Mouse (Mus musculus): ENCODE measurements around the gene Ppif. TPM values are rescaled to one million over a fixed set of nuclear protein-coding genes. Genes with fewer than 3 reads are reported as not detected.

Ppif gene
- total and polyA plus RNA-seq, 3 experiments = 29.1 to 106 (median 52.9) TPM

DNA sequence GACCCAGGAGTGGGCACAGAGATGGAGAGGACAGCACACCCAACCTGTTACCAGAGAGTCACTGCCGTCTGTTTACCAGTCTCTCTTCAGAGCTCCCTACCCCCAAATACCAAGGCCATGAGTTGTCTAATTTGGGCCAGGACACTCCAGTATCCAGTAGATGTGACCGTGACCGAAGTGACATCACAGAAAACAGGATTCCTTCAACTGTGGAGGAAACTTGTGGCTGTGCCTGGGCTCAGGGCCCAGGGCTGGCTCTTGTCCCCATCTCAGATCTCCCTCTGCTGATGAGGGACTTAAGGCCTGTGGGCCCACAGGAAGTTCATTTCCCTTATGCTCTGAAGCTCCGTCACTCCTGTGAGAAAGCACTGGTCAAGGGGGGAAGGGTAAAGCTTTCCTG is 14.5 kb downstream of the Ppif start:
- no peaks in the 10 kb centered on the region for H3K9me3 ChIP-seq (replicated peaks; ENCODE audit: low read length)
- no peak overlapping the region for H3K4me3 ChIP-seq (replicated peaks in 1 of 3; ENCODE audit: low read depth in 2 of 3, low read length in 2 of 3, poor library complexity in 1 of 3)
- no peak overlapping the region for H3K27ac ChIP-seq (ENCODE audit: insufficient read depth, low read depth)
- DNase-seq (ENCODE audit: extremely low read depth) = no peak
- H3K27me3 ChIP-seq (replicated peaks) = no peaks in the 10 kb centered on the region
- dilution Hi-C loops (cut with MboI; ENCODE audit: extremely low pct_ligation_motif_present, extremely low pct_unique_long_range_greater_than_20kb, low sequenced_read_pairs) = no loop called here
- H3K9ac ChIP-seq (ENCODE audit: insufficient read depth, low read depth) = no peak overlapping the region
- no peaks in the 10 kb centered on the region for H3K36me3 ChIP-seq (replicated peaks in 1 of 2; ENCODE audit: control insufficient read depth in 1 of 2, insufficient read depth in 1 of 2, low read length in 1 of 2)
- TF ChIP-seq JUN (IDR thresholded peaks at IDR 0.05; ENCODE audit: insufficient read depth, low read depth, low read length) (no peak), POLR2AphosphoS2 (IDR thresholded peaks at IDR 0.05; ENCODE audit: low read depth, low read length) (no peak), ZKSCAN1 (IDR thresholded peaks at IDR 0.05; ENCODE audit: borderline replicate concordance, low read depth, low read length) (no peak), RAD21 (IDR thresholded peaks at IDR 0.05; ENCODE audit: low read depth, low read length) (no peak), TBP (conservative IDR thresholded peaks at IDR 0.05; ENCODE audit: low read depth, low read length) (no peak), UBTF (IDR thresholded peaks at IDR 0.05; ENCODE audit: low read depth, low read length) (no peak), TCF12 (IDR thresholded peaks at IDR 0.05; ENCODE audit: low read depth, low read length) (no peak), SIN3A (IDR thresholded peaks at IDR 0.05; ENCODE audit: low read length) (no peak)
- in situ Hi-C loops (cut with MboI; ENCODE audit: low pct_ligation_motif_present, low pct_unique_long_range_greater_than_20kb, low sequenced_read_pairs) = no loop called here
- no peak overlapping the region for H3K4me2 ChIP-seq (ENCODE audit: insufficient read depth, low read depth, poor library complexity, severe bottlenecking)
- H3K79me2 ChIP-seq (replicated peaks; ENCODE audit: control insufficient read depth, extremely low read depth, insufficient read depth, poor library complexity, severe bottlenecking) = no peaks in the 10 kb centered on the region
- peaks cover 0 to 22% of the 10 kb centered on the region in 2 experiments; a peak in 2 of 4 replicates for H3K4me1 ChIP-seq (ENCODE audit: control insufficient read depth in 1 of 2, insufficient read depth in 2 of 2)

DNA sequence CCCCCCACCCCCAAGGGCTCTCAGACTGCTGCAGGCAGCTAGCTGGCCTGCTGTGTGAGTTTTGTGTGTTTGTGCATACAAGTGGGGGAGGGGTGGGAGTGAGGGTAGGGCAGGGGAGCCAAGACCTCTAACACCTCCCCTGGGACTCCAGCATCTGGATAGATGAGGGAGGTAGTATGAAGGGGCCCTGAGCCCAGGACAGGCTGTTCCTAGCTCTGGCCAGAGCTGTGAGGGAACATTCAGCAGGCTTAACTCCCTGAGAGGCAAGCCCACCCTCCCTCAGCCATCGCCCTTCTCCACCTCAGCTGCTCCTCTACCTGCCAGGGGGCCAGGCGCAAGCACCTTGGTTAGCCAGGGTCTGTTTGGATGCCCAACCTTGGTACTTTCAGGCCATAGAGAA is 15.0 kb downstream of the Ppif start:
- Histone ChIP-seq H3K4me2 (ENCODE audit: insufficient read depth, low read depth, poor library complexity, severe bottlenecking) (no peak overlapping the region), H3K9ac (ENCODE audit: insufficient read depth, low read depth) (no peak overlapping the region), H3K4me1 (ENCODE audit: control insufficient read depth in 1 of 2, insufficient read depth in 2 of 2) (peaks cover 0 to 22% of the 10 kb centered on the region in 2 experiments; a peak in 2 of 4 replicates), H3K36me3 (replicated peaks in 1 of 2; ENCODE audit: control insufficient read depth in 1 of 2, insufficient read depth in 1 of 2, low read length in 1 of 2) (no peaks in the 10 kb centered on the region), H3K4me3 (replicated peaks in 1 of 3; ENCODE audit: low read depth in 2 of 3, low read length in 2 of 3, poor library complexity in 1 of 3) (no peak overlapping the region), H3K27ac (ENCODE audit: insufficient read depth, low read depth) (no peak overlapping the region), H3K9me3 (replicated peaks; ENCODE audit: low read length) (no peaks in the 10 kb centered on the region), H3K27me3 (replicated peaks) (no peaks in the 10 kb centered on the region), H3K79me2 (replicated peaks; ENCODE audit: control insufficient read depth, extremely low read depth, insufficient read depth, poor library complexity, severe bottlenecking) (no peaks in the 10 kb centered on the region)
- dilution Hi-C loops (cut with MboI; ENCODE audit: extremely low pct_ligation_motif_present, extremely low pct_unique_long_range_greater_than_20kb, low sequenced_read_pairs) (no loop called here), in situ Hi-C loops (cut with MboI; ENCODE audit: low pct_ligation_motif_present, low pct_unique_long_range_greater_than_20kb, low sequenced_read_pairs) (no loop called here)
- no peak for DNase-seq (ENCODE audit: extremely low read depth)
- TF ChIP-seq MAZ (IDR thresholded peaks at IDR 0.05; ENCODE audit: low read depth, low read length) (no peak), CHD1 (IDR thresholded peaks at IDR 0.05; ENCODE audit: low read depth, low read length) (no peak)

DNA sequence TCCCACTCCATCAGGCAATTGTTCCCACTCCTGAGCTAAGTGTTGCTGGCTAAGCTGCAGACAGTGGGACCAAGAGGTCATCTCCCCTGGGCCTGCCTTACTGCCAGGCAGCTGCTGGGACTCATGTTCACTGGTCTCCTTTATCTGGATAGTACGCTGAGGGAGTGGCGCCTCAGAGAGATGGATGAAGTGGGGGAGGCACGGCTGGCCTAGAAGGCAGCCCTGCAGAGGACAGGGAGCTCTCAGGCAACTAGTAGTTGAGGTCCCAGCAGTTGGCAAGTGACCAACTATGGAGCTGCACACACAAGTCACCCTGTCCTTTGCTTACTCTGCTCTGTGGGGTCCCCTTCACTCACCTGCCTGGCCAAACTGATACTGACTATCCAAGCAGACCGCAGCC is 16.1 kb downstream of the Ppif start:
- Histone ChIP-seq H3K79me2 (replicated peaks; ENCODE audit: control insufficient read depth, extremely low read depth, insufficient read depth, poor library complexity, severe bottlenecking) (no peaks in the 10 kb centered on the region), H3K9ac (ENCODE audit: insufficient read depth, low read depth) (no peak overlapping the region), H3K4me3 (replicated peaks in 1 of 3; ENCODE audit: low read depth in 2 of 3, low read length in 2 of 3, poor library complexity in 1 of 3) (no peak overlapping the region), H3K4me2 (ENCODE audit: insufficient read depth, low read depth, poor library complexity, severe bottlenecking) (no peak overlapping the region), H3K27ac (ENCODE audit: insufficient read depth, low read depth) (no peak overlapping the region), H3K27me3 (replicated peaks) (no peaks in the 10 kb centered on the region), H3K36me3 (replicated peaks in 1 of 2; ENCODE audit: control insufficient read depth in 1 of 2, insufficient read depth in 1 of 2, low read length in 1 of 2) (no peaks in the 10 kb centered on the region), H3K4me1 (ENCODE audit: control insufficient read depth in 1 of 2, insufficient read depth in 2 of 2) (peaks cover 0 to 22% of the 10 kb centered on the region in 2 experiments; a peak in 2 of 4 replicates), H3K9me3 (replicated peaks; ENCODE audit: low read length) (no peaks in the 10 kb centered on the region)
- dilution Hi-C loops (cut with MboI; ENCODE audit: extremely low pct_ligation_motif_present, extremely low pct_unique_long_range_greater_than_20kb, low sequenced_read_pairs) = no loop called here
- in situ Hi-C loops (cut with MboI; ENCODE audit: low pct_ligation_motif_present, low pct_unique_long_range_greater_than_20kb, low sequenced_read_pairs) = loop anchor here (10.0 kb wide), 1 partner anchor 105 kb away; no protein-coding TSS in a partner anchor
- no peak for DNase-seq (ENCODE audit: extremely low read depth)
- TF ChIP-seq SMC3 (IDR thresholded peaks at IDR 0.05; ENCODE audit: low read depth, low read length) (no peak), MAZ (IDR thresholded peaks at IDR 0.05; ENCODE audit: low read depth, low read length) (no peak), ZKSCAN1 (IDR thresholded peaks at IDR 0.05; ENCODE audit: borderline replicate concordance, low read depth, low read length) (no peak), JUND (conservative IDR thresholded peaks at IDR 0.05; ENCODE audit: low read depth, low read length) (no peak), TCF12 (IDR thresholded peaks at IDR 0.05; ENCODE audit: low read depth, low read length) (no peak), MXI1 (IDR thresholded peaks at IDR 0.05; ENCODE audit: low read depth, low read length) (no peak), UBTF (IDR thresholded peaks at IDR 0.05; ENCODE audit: low read depth, low read length) (no peak), ETS1 (conservative IDR thresholded peaks at IDR 0.05; ENCODE audit: low read depth, low read length) (no peak), TBP (conservative IDR thresholded peaks at IDR 0.05; ENCODE audit: low read depth, low read length) (no peak), RAD21 (IDR thresholded peaks at IDR 0.05; ENCODE audit: low read depth, low read length) (no peak), E2F4 (IDR thresholded peaks at IDR 0.05; ENCODE audit: insufficient replicate concordance, low read depth, low read length) (no peak), SIN3A (IDR thresholded peaks at IDR 0.05; ENCODE audit: low read length) (no peak)
